9 mouse cellular contexts compared by ENCODE assay signal in the genomic region with DNA sequence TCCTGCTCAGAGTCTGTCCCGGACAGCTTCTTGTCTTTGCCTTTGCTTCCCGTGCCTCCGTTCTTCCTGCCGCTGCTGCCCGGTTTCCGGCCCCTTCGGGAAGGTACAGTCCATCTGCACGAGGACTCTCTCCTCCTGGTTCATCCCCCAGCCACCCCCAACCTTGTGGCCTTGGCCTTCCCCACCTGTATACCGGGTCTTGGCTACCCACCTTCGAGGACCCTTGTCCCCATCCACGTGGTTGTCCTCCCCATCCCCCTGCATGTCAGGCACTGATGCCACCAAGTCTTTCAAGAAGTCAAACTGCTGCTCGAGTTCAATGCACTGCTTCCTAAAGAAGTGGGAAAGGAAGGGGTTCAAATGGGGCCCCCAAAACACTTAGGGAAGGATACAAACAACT. TPM values are rescaled to one million over a fixed set of nuclear protein-coding genes. Genes with fewer than 3 reads are reported as not detected.
A peak's percentile ranks its signal among the peaks of the same experiment; 100 is the strongest.
DNase-seq lines count a peak whose midpoint lies in the region; ATAC-seq lines count a peak whose summit lies in the region.
"Had no signal": no experiment of that assay in that cellular context is flagged by ENCODE, and none has a peak within 500 bp of the region (broad histone marks: within the 10 kb centered on the region; RNA-seq: fewer than 3 reads in every experiment).

No protein-coding gene starts in this region.

- peaks cover 65% of the 10 kb centered on the region for H3K36me3 ChIP-seq in hindbrain, embryonic 10.5 days
- 0 out of 2 replicates have a peak, but pooled peaks cover 13% of the 10 kb centered on the region for H3K36me3 ChIP-seq in midbrain, embryonic 11.5 days (ENCODE audit: control insufficient read depth, insufficient read depth, low read length)

- DNase-seq in layer of hippocampus, adult 9-11 months: peak; percentile 8
- DNase-seq in layer of hippocampus, postnatal 14 days (ENCODE audit: low spot score in 2 of 2): no peak
- DNase-seq in cerebellum, adult 9-11 months: peak; percentile 68
- DNase-seq in hindbrain, embryonic 10.5 days (ENCODE audit: low spot score): no peak
- no peak for DNase-seq in midbrain, embryonic 11.5 days (ENCODE audit: low spot score, missing footprints)
- no peak for DNase-seq in adrenal gland, adult 8-10 months
- no peak for DNase-seq in right cerebral cortex, postnatal 25 days
- DNase-seq in layer of hippocampus, adult 8-10 months (ENCODE audit: low spot score in 2 of 2): no peak

- peak overlapping the region; percentile 78 for H3K4me2 ChIP-seq in midbrain, embryonic 11.5 days

- ATAC-seq in midbrain, embryonic 11.5 days (ENCODE audit: low FRiP score): no peak

- no peaks in the 10 kb centered on the region for H3K9me3 ChIP-seq in hindbrain, embryonic 10.5 days
- H3K9me3 ChIP-seq in midbrain, embryonic 11.5 days (ENCODE audit: control insufficient read depth, low read length): no peaks in the 10 kb centered on the region

- peaks cover 42% of the 10 kb centered on the region for H3K4me1 ChIP-seq in hindbrain, embryonic 10.5 days (replicated peaks)
- H3K4me1 ChIP-seq in midbrain, embryonic 11.5 days (ENCODE audit: control insufficient read depth, insufficient read depth, low read length): peaks cover 20% of the 10 kb centered on the region

- H3K9ac ChIP-seq in midbrain, embryonic 11.5 days (ENCODE audit: low read length): peak overlapping the region; percentile 91

- H3K27ac ChIP-seq in hindbrain, embryonic 10.5 days: peak overlapping the region; percentile 98
- no peak overlapping the region for H3K27ac ChIP-seq in midbrain, embryonic 11.5 days (ENCODE audit: low read depth, low read length)

- no peaks in the 10 kb centered on the region for H3K27me3 ChIP-seq in hindbrain, embryonic 10.5 days (ENCODE audit: insufficient read depth, poor library complexity, severe bottlenecking)
- no peaks in the 10 kb centered on the region for H3K27me3 ChIP-seq in midbrain, embryonic 11.5 days (ENCODE audit: control insufficient read depth, insufficient read depth, low read length)

- WGBS in hindbrain, embryonic 10.5 days: 73% methylated on average over 12 of the region's 12 CpGs
- 68% methylated on average over 12 of the region's 12 CpGs for WGBS in midbrain, embryonic 11.5 days

- peak overlapping the region; percentile 90 for H3K4me3 ChIP-seq in hindbrain, embryonic 10.5 days
- peak overlapping the region; percentile 85 for H3K4me3 ChIP-seq in midbrain, embryonic 11.5 days (ENCODE audit: low read depth, low read length)

RNA-seq across cellular contexts. Expression of a gene that starts 1.2 kb away (rescaled TPM):
- 100 to 1,000 TPM; 269 to 270 TPM for total RNA-seq in layer of hippocampus, postnatal 14 days (2021)
- polyA plus RNA-seq in hindbrain, embryonic 10.5 days (2016; fragmentation: Nextera tagmentation; extraction: Ambion mirVana): 223 and 271 TPM in 2 replicates
- 187 and 204 TPM in 2 replicates for polyA plus RNA-seq in midbrain, embryonic 11.5 days (2014; fragmentation: Nextera tagmentation; extraction: Ambion mirVana)
- 100 to 1,000 TPM; 272 to 295 (median 289) TPM for total RNA-seq in adrenal gland, adult 8-10 months (2022)
- 100 to 1,000 TPM; 308 to 358 (median 327) TPM for total RNA-seq in layer of hippocampus, adult 8-10 months (2022)

RNA-seq across cellular contexts. Expression of a gene that starts 1.4 kb away (rescaled TPM):
- 10 to 100 TPM; 63.0 to 63.6 TPM for total RNA-seq in layer of hippocampus, postnatal 14 days (2021)
- 53.8 and 63.9 TPM in 2 replicates for polyA plus RNA-seq in hindbrain, embryonic 10.5 days (2016; fragmentation: Nextera tagmentation; extraction: Ambion mirVana)
- polyA plus RNA-seq in midbrain, embryonic 11.5 days (2014; fragmentation: Nextera tagmentation; extraction: Ambion mirVana): 31.6 and 33.1 TPM in 2 replicates
- total RNA-seq in adrenal gland, adult 8-10 months (2022): 10 to 100 TPM; 52.2 to 59.2 (median 52.8) TPM
- total RNA-seq in layer of hippocampus, adult 8-10 months (2022): 10 to 100 TPM; 64.8 to 71.2 (median 67.6) TPM

RNA-seq across cellular contexts. Expression of a gene that starts 21.2 kb away (rescaled TPM):
- total RNA-seq in layer of hippocampus, postnatal 14 days (2021): under 1 TPM in 1 of 2 experiments, not detected in 1; 0.67 TPM
- 0.44 and 0.58 TPM in 2 replicates for polyA plus RNA-seq in hindbrain, embryonic 10.5 days (2016; fragmentation: Nextera tagmentation; extraction: Ambion mirVana)
- polyA plus RNA-seq in midbrain, embryonic 11.5 days (2014; fragmentation: Nextera tagmentation; extraction: Ambion mirVana): not detected in 2 replicates
- total RNA-seq in adrenal gland, adult 8-10 months (2022): under 1 TPM in 1 of 4 experiments, not detected in 3; 0.17 TPM
- total RNA-seq in layer of hippocampus, adult 8-10 months (2022): under 1 TPM in 3 of 4 experiments, not detected in 1; 0.34 to 0.63 (median 0.37) TPM

RNA-seq across cellular contexts. Expression of a gene that starts 23.8 kb away (rescaled TPM):
- total RNA-seq in layer of hippocampus, postnatal 14 days (2021): not detected
- polyA plus RNA-seq in hindbrain, embryonic 10.5 days (2016; fragmentation: Nextera tagmentation; extraction: Ambion mirVana): not detected in 2 replicates
- not detected in 2 replicates for polyA plus RNA-seq in midbrain, embryonic 11.5 days (2014; fragmentation: Nextera tagmentation; extraction: Ambion mirVana)
- total RNA-seq in adrenal gland, adult 8-10 months (2022): under 1 TPM in 3 of 4 experiments, not detected in 1; 0.22 to 0.86 (median 0.56) TPM
- total RNA-seq in layer of hippocampus, adult 8-10 months (2022): under 1 TPM; 0.20 to 0.67 (median 0.29) TPM
- polyA plus RNA-seq: brain, embryonic 14.5 days had no signal

RNA-seq across cellular contexts. Expression of a gene that starts 34.1 kb away (rescaled TPM):
- total RNA-seq in layer of hippocampus, postnatal 14 days (2021): 10 to 100 TPM; 29.9 to 31.8 TPM
- polyA plus RNA-seq in hindbrain, embryonic 10.5 days (2016; fragmentation: Nextera tagmentation; extraction: Ambion mirVana): 6.9 and 8.6 TPM in 2 replicates
- polyA plus RNA-seq in midbrain, embryonic 11.5 days (2014; fragmentation: Nextera tagmentation; extraction: Ambion mirVana): 6.9 and 7.8 TPM in 2 replicates
- 10 to 100 TPM in 3 of 4 experiments, 1 to 10 TPM in 1; 8.9 to 12.4 (median 11.4) TPM for total RNA-seq in adrenal gland, adult 8-10 months (2022)
- 10 to 100 TPM; 31.7 to 33.1 (median 32.4) TPM for total RNA-seq in layer of hippocampus, adult 8-10 months (2022)

Comparison
In these comparisons a context has a peak if more than half of its experiments do, and no peak if none do; other contexts are left out.
1. DNase-seq: peak in layer of hippocampus, adult 9-11 months (single experiment) and cerebellum, adult 9-11 months (single experiment); none in layer of hippocampus, postnatal 14 days (0 of 2), hindbrain, embryonic 10.5 days (single experiment), midbrain, embryonic 11.5 days (single experiment), adrenal gland, adult 8-10 months (single experiment), right cerebral cortex, postnatal 25 days (single experiment) and layer of hippocampus, adult 8-10 months (0 of 2).